Mouse (Mus musculus) intestine, postnatal 0 days (tissue): ENCODE results near the gene Col6a6. TPM values are rescaled to one million over a fixed set of nuclear protein-coding genes. Genes with fewer than 3 reads are reported as not detected.
A peak's percentile ranks its signal among the peaks of the same experiment; 100 is the strongest.

Experiments
- ATAC-seq: fragments of 200-750 bp; cut with Nextera tagmentation; 2 replicates; pipeline ENCODE4 v1.8.0; 2017; ENCODE audit warnings: mild to moderate bottlenecking, moderate TSS enrichment, moderate library complexity
- H3K27ac ChIP-seq: fragments of 300-500 bp; sonication (generic); 2 replicates; pipeline ENCODE4 v1.5.1; 2014; ENCODE audit warnings: mild to moderate bottlenecking, low read depth, low read length, moderate library complexity
- H3K27me3 ChIP-seq: fragments of 300-500 bp; sonication (generic); replicated peaks from 2 replicates; pipeline ENCODE4 v1.6.1; 2014; ENCODE audit warnings: low read length, mixed read lengths; ENCODE audit not compliant: control insufficient read depth, insufficient read depth
- H3K36me3 ChIP-seq: fragments of 300-500 bp; sonication (generic); 2 replicates; pipeline ENCODE4 v1.6.1; 2014; ENCODE audit warnings: mild to moderate bottlenecking, moderate library complexity; ENCODE audit not compliant: control insufficient read depth, insufficient read depth
- H3K4me1 ChIP-seq: fragments of 300-500 bp; sonication (generic); replicated peaks from 2 replicates; pipeline ENCODE4 v1.6.1; 2014; ENCODE audit warnings: antibody characterized with exemption, low read length, mixed read lengths; ENCODE audit not compliant: control insufficient read depth, insufficient read depth
- H3K4me2 ChIP-seq: fragments of 300-500 bp; sonication (generic); replicated peaks from 2 replicates; pipeline ENCODE4 v1.6.1; 2014; ENCODE audit warnings: low read depth, mild to moderate bottlenecking, moderate library complexity
- H3K4me3 ChIP-seq: fragments of 300-500 bp; sonication (generic); 2 replicates; pipeline ENCODE4 v1.5.1; 2014; ENCODE audit warnings: low read depth, low read length
- H3K9ac ChIP-seq: fragments of 300-500 bp; sonication (generic); 2 replicates; pipeline ENCODE4 v1.6.1; 2014; ENCODE audit warnings: mild to moderate bottlenecking, low read depth, low read length
- H3K9me3 ChIP-seq: fragments of 300-500 bp; sonication (generic); 2 replicates; pipeline ENCODE4 v1.6.1; 2016; ENCODE audit warnings: mixed run types; ENCODE audit not compliant: control insufficient read depth
- CTCF ChIP-seq: sonication (generic); IDR thresholded peaks from 2 replicates; pipeline ENCODE4 v1.5.1; 2016; ENCODE audit warnings: low read depth, mild to moderate bottlenecking, control low read depth, antibody characterized with exemption, moderate library complexity
- WGBS: fragments of 180-500 bp; shearing (Covaris S2); extraction: QIAGEN DNeasy Blood & Tissue Kit; methylation state at CpG from one replicate; pipeline ENCODE4 v1.1.7; 2014; 5-methylcytosine and 5-hydroxymethylcytosine counted together
- polyA plus RNA-seq: library from polyadenylated mRNA; unstranded; fragments of >200 nt; fragmentation: Nextera tagmentation; extraction: Ambion mirVana; gene quantifications from 2 replicates; pipeline ENCODE4 v1.2.1, GENCODE M21; 2015

Col6a6 gene
- polyA plus RNA-seq, 1 experiment from 2014 or later: 0.14 TPM

GRCm38 (mm10) chr9:105696818-105697564 is 131.0 kb downstream of the Col6a6 start:
- Histone ChIP-seq H3K4me2 (no peak overlapping the region), H3K36me3 (no peaks in the 10 kb centered on the region), H3K27me3 (0 out of 2 replicates have a peak, but pooled peaks cover 4% of the 10 kb centered on the region), H3K4me3 (no peak overlapping the region), H3K27ac (no peak overlapping the region), H3K4me1 (no peaks in the 10 kb centered on the region), H3K9ac (no peak overlapping the region), H3K9me3 (no peaks in the 10 kb centered on the region)
- TF ChIP-seq CTCF: no peak
- ATAC-seq: no peak
- 75% methylated on average over 7 of the region's 7 CpGs for WGBS

- WGBS: 6% methylated on average over 5 of the region's 5 CpGs
- Histone ChIP-seq H3K36me3 (no peaks in the 10 kb centered on the region), H3K4me2 (no peak overlapping the region), H3K4me3 (no peak overlapping the region), H3K9me3 (no peaks in the 10 kb centered on the region), H3K9ac (no peak overlapping the region), H3K4me1 (no peaks in the 10 kb centered on the region), H3K27ac (no peak overlapping the region), H3K27me3 (0 out of 2 replicates have a peak, but pooled peaks cover under 1% of the 10 kb centered on the region)
- peak; percentile 93 for TF ChIP-seq CTCF
- 0 out of 2 replicates have a peak, but pooled peaks have one; percentile 31 for ATAC-seq
These were observed 134.1 kb downstream of the Col6a6 start for GRCm38 (mm10) chr9:105693854-105694253.

GRCm38 (mm10) chr9:105693056-105693455 is 134.9 kb downstream of the Col6a6 start:
- no peak for ATAC-seq
- 88% methylated on average over 9 of the region's 9 CpGs for WGBS
- no peak for TF ChIP-seq CTCF

GRCm38 (mm10) chr9:105692472-105692871 is 135.5 kb downstream of the Col6a6 start:
- WGBS: 89% methylated on average over 14 of the region's 14 CpGs
- Histone ChIP-seq H3K27me3 (no peaks in the 10 kb centered on the region), H3K36me3 (peaks cover 7% of the 10 kb centered on the region), H3K9me3 (no peaks in the 10 kb centered on the region), H3K4me1 (no peaks in the 10 kb centered on the region), H3K9ac (no peak overlapping the region), H3K27ac (no peak overlapping the region), H3K4me2 (no peak overlapping the region), H3K4me3 (no peak overlapping the region)
- TF ChIP-seq CTCF: no peak
- no peak for ATAC-seq

More at GRCm38 (mm10) chr9:105693056-105693455, 134.9 kb downstream of the Col6a6 start:
- Histone ChIP-seq H3K4me2 (no peak overlapping the region), H3K36me3 (0 out of 2 replicates have a peak, but pooled peaks cover under 1% of the 10 kb centered on the region), H3K9me3 (no peaks in the 10 kb centered on the region), H3K4me1 (no peaks in the 10 kb centered on the region), H3K27ac (no peak overlapping the region), H3K27me3 (no peaks in the 10 kb centered on the region), H3K4me3 (no peak overlapping the region), H3K9ac (no peak overlapping the region)

- Histone ChIP-seq H3K9me3 (no peaks in the 10 kb centered on the region), H3K27me3 (no peaks in the 10 kb centered on the region), H3K9ac (no peak overlapping the region), H3K4me1 (no peaks in the 10 kb centered on the region), H3K4me3 (no peak overlapping the region), H3K36me3 (peaks cover 33% of the 10 kb centered on the region), H3K27ac (no peak overlapping the region), H3K4me2 (no peak overlapping the region)
- ATAC-seq: no peak
- WGBS: 65% methylated on average over 7 of the region's 7 CpGs
- no peak for TF ChIP-seq CTCF
These were observed 138.5 kb downstream of the Col6a6 start for GRCm38 (mm10) chr9:105689485-105689884.

GRCm38 (mm10) chr9:105684549-105685165 is 143.3 kb downstream of the Col6a6 start:
- no peak overlapping the region for H3K4me3 ChIP-seq
- H3K36me3 ChIP-seq: peaks cover 52% of the 10 kb centered on the region
- H3K9me3 ChIP-seq: no peaks in the 10 kb centered on the region
- no peak overlapping the region for H3K27ac ChIP-seq
- 91% methylated on average over 13 of the region's 13 CpGs for WGBS
- no peak overlapping the region for H3K4me2 ChIP-seq
- no peaks in the 10 kb centered on the region for H3K27me3 ChIP-seq
- no peak for TF ChIP-seq CTCF
- H3K4me1 ChIP-seq: no peaks in the 10 kb centered on the region
- H3K9ac ChIP-seq: no peak overlapping the region
- no peak for ATAC-seq
